Mouse (Mus musculus): ENCODE results near the gene Rfpl4b. TPM values are rescaled to one million over a fixed set of nuclear protein-coding genes. Genes with fewer than 3 reads are reported as not detected.

The Rfpl4b gene
- polyA plus RNA-seq, 1 experiment from 2014 or later = not detected

Other genes starting within 250 kb of the Rfpl4b start
- 17.5 and 19.9 TPM in 2 replicates for gene Lama4, start 143.7 kb upstream of the Rfpl4b start, polyA plus RNA-seq (2015; fragmentation: Nextera tagmentation; extraction: Ambion mirVana)